Mouse (Mus musculus): ENCODE results near the gene Lbr. TPM values are rescaled to one million over a fixed set of nuclear protein-coding genes. Genes with fewer than 3 reads are reported as not detected.

Lbr gene
- polyA plus RNA-seq, 1 experiment, result 24.0 TPM

DNA sequence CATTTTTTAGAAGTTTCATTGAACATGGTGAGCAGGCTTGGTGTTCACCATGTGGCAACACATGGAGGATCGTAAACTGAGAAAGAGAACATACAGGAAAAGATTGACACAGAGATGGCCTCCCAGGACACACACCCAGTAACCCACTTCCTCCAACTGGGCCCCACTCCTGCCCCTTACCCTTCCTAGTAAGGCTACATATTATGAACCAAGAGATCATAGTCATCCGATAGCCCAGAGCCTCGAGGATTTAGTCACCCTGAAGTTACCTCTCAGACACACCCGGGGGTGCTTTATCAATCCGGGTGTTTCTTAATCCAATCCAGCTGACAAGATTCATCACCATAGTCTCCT lies 23.0 kb upstream of the Lbr start:
- no peak for DNase-seq (ENCODE audit: low read depth)
- TF ChIP-seq CTCF (IDR thresholded peaks at IDR 0.05; ENCODE audit: borderline replicate concordance, extremely low read depth, insufficient read depth, insufficient read length) (no peak), POLR2A (IDR thresholded peaks at IDR 0.05; ENCODE audit: borderline replicate concordance, extremely low read depth, insufficient read depth, insufficient read length, poor library complexity, severe bottlenecking) (no peak)

DNA sequence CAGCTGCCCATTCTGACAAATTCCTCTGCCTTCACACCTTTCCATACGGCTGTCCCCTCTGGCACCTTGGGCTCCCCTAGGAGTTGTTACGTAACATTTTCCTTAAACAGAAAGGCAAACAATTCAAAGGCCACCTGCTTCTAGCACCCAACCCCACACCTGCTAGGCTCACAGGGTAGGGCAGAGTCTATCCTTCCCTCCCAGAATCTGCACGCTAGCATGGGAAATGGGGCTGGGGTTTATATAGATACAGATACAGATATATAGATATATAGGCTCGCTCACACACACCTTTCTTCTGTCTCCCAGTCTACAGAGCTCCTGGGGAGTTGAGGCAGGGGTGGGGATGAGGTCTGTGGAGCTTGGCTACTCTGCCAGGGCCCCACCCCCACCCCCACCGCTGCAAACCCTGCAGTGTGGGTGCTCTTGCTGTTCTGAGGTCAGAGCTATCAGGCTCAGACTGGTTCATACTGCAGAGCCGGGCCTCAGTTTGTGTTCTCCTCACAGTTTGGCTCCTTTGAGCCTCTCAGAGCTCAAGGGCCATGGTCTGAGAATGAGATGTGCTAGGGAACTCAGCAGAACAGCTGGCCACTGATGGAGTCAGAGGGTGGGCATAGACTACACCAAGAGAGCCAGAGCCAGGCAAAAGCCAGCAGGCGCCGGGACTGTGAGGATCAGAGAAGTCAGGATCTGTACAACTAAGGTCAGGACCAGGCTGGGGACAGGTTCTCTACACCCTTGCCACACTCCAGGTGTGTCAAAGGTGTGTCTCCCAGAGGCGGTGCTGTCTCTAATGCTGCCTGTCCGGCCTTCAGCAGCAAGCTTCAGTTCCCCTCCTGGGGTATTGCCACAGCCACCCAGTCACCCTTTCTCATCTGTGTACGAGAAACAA lies 22.4 kb upstream of the Lbr start:
- no peak for DNase-seq (ENCODE audit: low read depth)
- TF ChIP-seq CTCF (IDR thresholded peaks at IDR 0.05; ENCODE audit: borderline replicate concordance, extremely low read depth, insufficient read depth, insufficient read length), result no peak
- no peak for TF ChIP-seq POLR2A (IDR thresholded peaks at IDR 0.05; ENCODE audit: borderline replicate concordance, extremely low read depth, insufficient read depth, insufficient read length, poor library complexity, severe bottlenecking)

DNA sequence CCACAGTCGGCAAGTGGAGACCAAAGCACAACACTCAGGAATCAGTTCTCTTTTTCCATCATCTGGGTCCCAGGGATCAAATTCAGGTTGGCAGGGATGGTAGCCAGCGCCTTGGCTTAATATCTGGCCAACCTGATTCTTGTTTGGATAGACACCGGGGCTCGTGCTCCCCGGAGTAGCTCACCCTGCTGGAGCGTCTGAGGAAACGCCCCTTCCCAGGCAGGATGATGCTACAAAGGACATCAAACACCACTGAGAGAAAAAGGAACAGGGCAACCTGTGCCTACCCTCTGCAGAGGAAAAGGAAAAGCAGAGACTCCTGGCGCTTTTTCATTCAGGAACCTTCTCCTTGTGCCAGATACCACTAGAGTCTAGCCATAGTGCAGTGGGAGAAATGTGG lies 20.6 kb upstream of the Lbr start:
- no peak for DNase-seq (ENCODE audit: low read depth)
- no peak for TF ChIP-seq CTCF (IDR thresholded peaks at IDR 0.05; ENCODE audit: borderline replicate concordance, extremely low read depth, insufficient read depth, insufficient read length)
- no peak for TF ChIP-seq POLR2A (IDR thresholded peaks at IDR 0.05; ENCODE audit: borderline replicate concordance, extremely low read depth, insufficient read depth, insufficient read length, poor library complexity, severe bottlenecking)

DNA sequence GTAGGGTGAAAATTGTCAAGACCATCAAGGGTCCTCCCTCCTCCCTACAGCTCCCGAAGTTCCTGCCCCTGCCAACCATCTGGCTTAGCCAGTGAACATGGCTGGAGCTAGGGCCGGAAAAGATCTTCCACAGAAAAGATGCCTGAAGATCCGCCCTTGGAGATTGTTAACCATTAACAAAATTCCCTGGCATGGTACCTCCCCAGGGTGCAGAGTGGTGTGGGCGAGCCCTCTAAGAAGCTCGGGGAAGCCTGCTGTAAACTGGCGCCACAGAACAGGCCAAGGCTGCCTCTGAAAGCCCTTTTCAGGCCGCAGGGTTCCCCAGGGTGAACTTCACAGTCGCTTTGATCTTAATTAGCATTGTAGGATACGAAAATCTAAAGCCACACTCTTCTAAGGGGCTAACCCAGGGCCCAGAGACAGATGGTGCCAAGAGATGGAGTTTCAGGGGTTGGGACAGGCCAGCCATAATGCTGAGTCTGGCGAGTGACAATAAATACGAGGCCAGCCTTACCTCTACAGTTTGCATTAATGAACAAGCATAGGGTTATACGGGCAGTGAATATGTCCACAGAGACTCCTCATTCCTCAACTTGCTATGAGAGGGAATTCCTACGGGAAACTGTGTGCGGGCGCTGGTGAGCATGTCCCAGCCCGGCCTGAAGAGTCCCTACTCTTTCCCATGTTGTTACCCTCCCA lies 20.0 kb upstream of the Lbr start:
- TF ChIP-seq POLR2A (IDR thresholded peaks at IDR 0.05; ENCODE audit: borderline replicate concordance, extremely low read depth, insufficient read depth, insufficient read length, poor library complexity, severe bottlenecking), result no peak
- TF ChIP-seq CTCF (IDR thresholded peaks at IDR 0.05; ENCODE audit: borderline replicate concordance, extremely low read depth, insufficient read depth, insufficient read length), result no peak

DNA sequence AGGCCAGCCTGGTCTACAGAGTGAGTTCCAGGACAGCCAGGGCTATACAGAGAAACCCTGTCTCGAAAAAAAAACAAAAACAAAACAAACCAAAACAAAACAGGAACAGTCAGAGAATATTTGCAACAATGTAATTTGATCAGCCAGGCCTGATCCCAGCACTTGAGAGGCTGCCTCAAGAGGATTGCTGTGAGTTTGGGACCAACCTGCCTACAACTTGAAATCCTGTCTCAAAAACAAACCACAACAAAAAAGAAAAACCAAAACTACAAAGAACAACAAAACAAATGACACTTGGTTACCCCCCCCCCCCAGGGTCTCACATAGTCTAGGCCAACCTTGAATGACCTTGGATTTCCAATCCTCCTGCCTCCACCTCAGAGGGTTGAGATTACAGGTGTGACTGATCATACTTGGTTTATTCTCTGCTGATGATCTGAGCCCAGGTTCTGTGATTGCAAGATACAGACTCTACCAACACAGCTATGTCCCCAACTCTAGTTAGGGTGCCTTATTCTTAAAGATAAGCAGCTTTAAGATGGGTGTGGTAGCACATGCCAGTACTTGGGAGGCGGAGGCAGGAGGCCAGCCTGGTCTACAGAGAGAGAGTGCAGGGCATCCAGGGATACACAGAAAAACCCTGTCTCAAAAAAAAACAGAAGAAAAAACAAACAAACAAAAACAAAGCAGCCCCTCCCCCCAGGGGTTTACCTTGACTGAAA lies 18.5 kb upstream of the Lbr start:
- DNase-seq (ENCODE audit: low read depth), result no peak
- TF ChIP-seq CTCF (IDR thresholded peaks at IDR 0.05; ENCODE audit: borderline replicate concordance, extremely low read depth, insufficient read depth, insufficient read length), result no peak
- TF ChIP-seq POLR2A (IDR thresholded peaks at IDR 0.05; ENCODE audit: borderline replicate concordance, extremely low read depth, insufficient read depth, insufficient read length, poor library complexity, severe bottlenecking), result no peak

More for the DNA sequence above, 20.0 kb upstream of the Lbr start:
- DNase-seq (ENCODE audit: low read depth), result no peak

DNA sequence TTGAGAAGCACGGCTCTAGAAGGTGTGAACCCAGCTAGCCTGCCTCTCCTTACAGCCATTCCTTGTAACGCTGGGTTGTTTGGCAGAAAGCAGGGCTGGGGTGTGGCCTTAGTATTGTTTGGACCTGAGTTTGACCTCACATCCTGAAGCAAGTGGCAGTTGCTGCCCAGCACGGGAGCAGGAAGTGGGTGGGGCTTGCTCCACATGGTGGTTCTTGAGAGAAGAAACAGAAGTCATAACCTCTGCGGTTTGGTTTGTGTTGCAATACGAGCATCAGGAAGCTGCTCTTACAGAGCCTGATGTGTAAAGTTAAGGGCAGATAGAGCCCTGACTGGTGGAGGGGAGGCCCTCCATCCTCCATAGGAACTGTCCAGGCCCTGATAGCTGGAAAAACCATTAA lies 17.8 kb upstream of the Lbr start:
- TF ChIP-seq CTCF (IDR thresholded peaks at IDR 0.05; ENCODE audit: borderline replicate concordance, extremely low read depth, insufficient read depth, insufficient read length) (no peak), POLR2A (IDR thresholded peaks at IDR 0.05; ENCODE audit: borderline replicate concordance, extremely low read depth, insufficient read depth, insufficient read length, poor library complexity, severe bottlenecking) (no peak)
- DNase-seq (ENCODE audit: low read depth), result peak; percentile 45

DNA sequence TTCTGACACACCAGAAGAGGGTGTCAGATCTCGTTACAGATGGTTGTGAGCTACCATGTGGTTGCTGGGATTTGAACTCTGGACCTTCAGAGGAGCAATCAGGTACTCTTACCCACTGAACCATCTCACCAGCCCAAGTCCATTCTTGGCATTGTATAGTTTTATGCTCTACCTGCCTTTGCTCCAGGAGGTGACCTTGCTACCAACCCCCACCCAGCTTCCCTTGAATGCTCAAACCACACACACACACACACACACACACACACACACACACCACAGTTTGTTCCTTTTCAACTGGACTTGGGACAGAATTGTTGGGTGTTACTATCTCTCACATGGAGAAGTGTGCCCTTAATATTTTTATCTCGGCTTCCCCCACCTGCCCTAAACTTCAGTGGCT lies 13.5 kb upstream of the Lbr start:
- DNase-seq (ENCODE audit: low read depth), result no peak
- TF ChIP-seq POLR2A (IDR thresholded peaks at IDR 0.05; ENCODE audit: borderline replicate concordance, extremely low read depth, insufficient read depth, insufficient read length, poor library complexity, severe bottlenecking), result no peak
- TF ChIP-seq CTCF (IDR thresholded peaks at IDR 0.05; ENCODE audit: borderline replicate concordance, extremely low read depth, insufficient read depth, insufficient read length), result no peak

DNA sequence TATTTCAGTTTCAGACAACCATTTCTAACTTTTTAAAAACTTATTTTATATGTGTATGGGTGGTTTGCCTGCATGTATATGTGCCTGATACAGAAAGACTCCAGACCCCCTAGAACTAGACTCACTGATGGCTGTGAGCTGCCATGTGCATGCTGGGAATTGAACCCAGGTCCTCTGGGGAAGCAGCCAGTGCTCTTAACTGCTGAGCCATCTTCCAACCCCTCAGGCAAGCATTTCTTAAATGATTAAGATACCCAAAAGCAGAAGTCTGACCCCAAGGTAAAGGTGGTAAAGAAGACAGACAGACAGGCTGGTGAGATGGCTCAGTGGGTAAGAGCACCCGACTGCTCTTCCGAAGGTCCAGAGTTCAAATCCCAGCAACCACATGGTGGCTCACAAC lies 12.0 kb upstream of the Lbr start:
- no peak for DNase-seq (ENCODE audit: low read depth)
- no peak for TF ChIP-seq CTCF (IDR thresholded peaks at IDR 0.05; ENCODE audit: borderline replicate concordance, extremely low read depth, insufficient read depth, insufficient read length)

DNA sequence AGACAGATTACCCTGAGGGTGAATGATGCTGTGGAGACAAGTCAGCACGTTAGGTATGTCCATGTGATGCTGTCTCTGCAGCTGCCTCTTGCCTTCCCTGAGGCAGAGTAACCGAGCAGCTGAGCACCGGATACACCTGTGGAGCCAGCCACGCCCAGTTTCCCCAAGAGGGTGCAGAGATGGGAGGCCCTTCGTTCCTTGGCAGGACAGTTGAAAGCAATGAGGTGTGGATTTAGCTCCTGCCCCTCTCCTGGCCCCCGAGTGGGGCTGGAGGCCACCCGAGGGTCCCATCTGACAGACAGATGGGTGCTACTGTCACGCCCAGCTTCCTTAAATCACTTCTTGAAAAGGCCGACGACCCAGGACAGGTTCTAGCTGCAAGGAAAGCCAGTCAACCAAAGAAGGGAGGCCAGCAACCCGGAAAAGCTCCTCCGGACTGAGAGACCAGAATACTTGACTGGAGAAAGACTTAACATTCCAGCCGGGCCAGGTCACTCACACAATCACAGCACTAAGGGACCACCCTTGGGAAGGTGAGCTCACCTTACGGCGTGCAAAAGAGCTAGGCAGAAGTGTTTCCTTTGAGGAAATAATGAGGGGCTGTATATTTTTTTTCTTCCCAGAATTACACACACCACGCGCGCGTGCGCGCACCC lies 10.4 kb upstream of the Lbr start:
- DNase-seq (ENCODE audit: low read depth), result no peak
- TF ChIP-seq POLR2A (IDR thresholded peaks at IDR 0.05; ENCODE audit: borderline replicate concordance, extremely low read depth, insufficient read depth, insufficient read length, poor library complexity, severe bottlenecking) (no peak), CTCF (IDR thresholded peaks at IDR 0.05; ENCODE audit: borderline replicate concordance, extremely low read depth, insufficient read depth, insufficient read length) (no peak)

DNA sequence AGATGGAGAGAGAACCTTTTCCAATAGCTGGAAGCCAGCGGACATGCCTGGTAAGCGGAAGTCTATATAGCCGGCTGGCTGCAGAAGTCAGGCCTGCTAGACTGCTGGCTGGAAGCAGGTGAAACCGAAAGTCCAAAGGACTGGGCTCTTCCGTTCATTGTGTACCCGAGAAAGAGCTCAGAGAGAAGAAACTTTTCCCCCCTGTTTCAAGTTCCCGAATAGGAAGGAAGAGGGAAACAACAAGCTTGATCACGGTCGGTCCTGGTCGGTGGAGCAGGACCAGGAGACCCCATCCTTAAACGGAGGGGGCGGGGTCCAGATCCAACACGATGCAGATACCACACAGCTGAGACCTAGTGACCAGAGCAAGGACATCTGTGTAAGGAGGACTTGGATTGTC lies 9.6 kb upstream of the Lbr start:
- DNase-seq (ENCODE audit: low read depth), result no peak
- TF ChIP-seq POLR2A (IDR thresholded peaks at IDR 0.05; ENCODE audit: borderline replicate concordance, extremely low read depth, insufficient read depth, insufficient read length, poor library complexity, severe bottlenecking) (no peak), CTCF (IDR thresholded peaks at IDR 0.05; ENCODE audit: borderline replicate concordance, extremely low read depth, insufficient read depth, insufficient read length) (no peak)
